Mouse (Mus musculus) intestine, postnatal 0 days (tissue): Measurements from ENCODE around the gene Tekt3. TPM values are rescaled to one million over a fixed set of nuclear protein-coding genes. Genes with fewer than 3 reads are reported as not detected.
A peak's percentile ranks its signal among the peaks of the same experiment; 100 is the strongest.

Source experiments
- ATAC-seq: fragments of 200-750 bp; cut with Nextera tagmentation; 2 replicates; pipeline ENCODE4 v1.8.0; 2017; ENCODE audit warnings: mild to moderate bottlenecking, moderate TSS enrichment, moderate library complexity
- H3K27ac ChIP-seq: fragments of 300-500 bp; sonication (generic); 2 replicates; pipeline ENCODE4 v1.5.1; 2014; ENCODE audit warnings: mild to moderate bottlenecking, low read depth, low read length, moderate library complexity
- H3K27me3 ChIP-seq: fragments of 300-500 bp; sonication (generic); replicated peaks from 2 replicates; pipeline ENCODE4 v1.6.1; 2014; ENCODE audit warnings: low read length, mixed read lengths; ENCODE audit not compliant: control insufficient read depth, insufficient read depth
- H3K36me3 ChIP-seq: fragments of 300-500 bp; sonication (generic); 2 replicates; pipeline ENCODE4 v1.6.1; 2014; ENCODE audit warnings: mild to moderate bottlenecking, moderate library complexity; ENCODE audit not compliant: control insufficient read depth, insufficient read depth
- H3K4me1 ChIP-seq: fragments of 300-500 bp; sonication (generic); replicated peaks from 2 replicates; pipeline ENCODE4 v1.6.1; 2014; ENCODE audit warnings: antibody characterized with exemption, low read length, mixed read lengths; ENCODE audit not compliant: control insufficient read depth, insufficient read depth
- H3K4me2 ChIP-seq: fragments of 300-500 bp; sonication (generic); replicated peaks from 2 replicates; pipeline ENCODE4 v1.6.1; 2014; ENCODE audit warnings: low read depth, mild to moderate bottlenecking, moderate library complexity
- H3K4me3 ChIP-seq: fragments of 300-500 bp; sonication (generic); 2 replicates; pipeline ENCODE4 v1.5.1; 2014; ENCODE audit warnings: low read depth, low read length
- H3K9ac ChIP-seq: fragments of 300-500 bp; sonication (generic); 2 replicates; pipeline ENCODE4 v1.6.1; 2014; ENCODE audit warnings: mild to moderate bottlenecking, low read depth, low read length
- H3K9me3 ChIP-seq: fragments of 300-500 bp; sonication (generic); 2 replicates; pipeline ENCODE4 v1.6.1; 2016; ENCODE audit warnings: mixed run types; ENCODE audit not compliant: control insufficient read depth
- CTCF ChIP-seq: sonication (generic); IDR thresholded peaks from 2 replicates; pipeline ENCODE4 v1.5.1; 2016; ENCODE audit warnings: low read depth, mild to moderate bottlenecking, control low read depth, antibody characterized with exemption, moderate library complexity
- WGBS: fragments of 180-500 bp; shearing (Covaris S2); extraction: QIAGEN DNeasy Blood & Tissue Kit; methylation state at CpG from one replicate; pipeline ENCODE4 v1.1.7; 2014; 5-methylcytosine and 5-hydroxymethylcytosine counted together
- polyA plus RNA-seq: library from polyadenylated mRNA; unstranded; fragments of >200 nt; fragmentation: Nextera tagmentation; extraction: Ambion mirVana; gene quantifications from 2 replicates; pipeline ENCODE4 v1.2.1, GENCODE M21; 2015

The Tekt3 gene
- polyA plus RNA-seq, 1 experiment from 2014 or later = not detected

GRCm38 (mm10) chr11:63035420-63036211 lies 25.8 kb upstream of the Tekt3 start:
- Histone ChIP-seq H3K9ac (no peak overlapping the region), H3K4me2 (no peak overlapping the region), H3K9me3 (no peaks in the 10 kb centered on the region), H3K4me1 (peaks cover 7% of the 10 kb centered on the region; the same call in 1 of the 2 replicates), H3K4me3 (no peak overlapping the region), H3K27ac (peak overlapping the region; percentile 37; the same call in 1 of the 2 replicates), H3K27me3 (no peaks in the 10 kb centered on the region), H3K36me3 (no peaks in the 10 kb centered on the region)
- 32% methylated on average over 11 of the region's 11 CpGs for WGBS
- TF ChIP-seq CTCF = no peak
- ATAC-seq = peak; percentile 84

- WGBS = 36% methylated on average over 12 of the region's 12 CpGs
- H3K27me3 ChIP-seq = no peaks in the 10 kb centered on the region
- H3K4me2 ChIP-seq = no peak overlapping the region
- no peaks in the 10 kb centered on the region for H3K9me3 ChIP-seq
- H3K9ac ChIP-seq = no peak overlapping the region
- peaks cover 7% of the 10 kb centered on the region; the same call in 1 of the 2 replicates for H3K4me1 ChIP-seq
- peak overlapping the region; percentile 15; the same call in 1 of the 2 replicates for H3K27ac ChIP-seq
- H3K36me3 ChIP-seq = no peaks in the 10 kb centered on the region
- no peak for TF ChIP-seq CTCF
- ATAC-seq = peak; percentile 53
- no peak overlapping the region for H3K4me3 ChIP-seq
Observed at GRCm38 (mm10) chr11:63040002-63040661, 21.3 kb upstream of the Tekt3 start.

- Histone ChIP-seq H3K27ac (no peak overlapping the region), H3K9me3 (no peaks in the 10 kb centered on the region), H3K9ac (no peak overlapping the region), H3K36me3 (no peaks in the 10 kb centered on the region), H3K4me2 (no peak overlapping the region), H3K27me3 (no peaks in the 10 kb centered on the region), H3K4me1 (peaks cover 6% of the 10 kb centered on the region; the same call in 1 of the 2 replicates), H3K4me3 (no peak overlapping the region)
- ATAC-seq = no peak
- 56% methylated on average over 3 of the region's 3 CpGs for WGBS
- no peak for TF ChIP-seq CTCF
Observed at GRCm38 (mm10) chr11:63045771-63046170, 15.7 kb upstream of the Tekt3 start.

- ATAC-seq = no peak
- TF ChIP-seq CTCF = no peak
- 75% methylated on average over 8 of the region's 8 CpGs for whole genome bisulfite sequencing
- Histone ChIP-seq H3K27ac (no peak overlapping the region), H3K9ac (no peak overlapping the region), H3K4me3 (no peak overlapping the region), H3K4me1 (peaks cover 6% of the 10 kb centered on the region; the same call in 1 of the 2 replicates), H3K4me2 (no peak overlapping the region), H3K27me3 (no peaks in the 10 kb centered on the region), H3K9me3 (no peaks in the 10 kb centered on the region), H3K36me3 (no peaks in the 10 kb centered on the region)
Observed at GRCm38 (mm10) chr11:63046380-63046779, 15.1 kb upstream of the Tekt3 start.

- WGBS = 55% methylated on average over 6 of the region's 6 CpGs
- no peak overlapping the region for H3K4me3 ChIP-seq
- no peaks in the 10 kb centered on the region for H3K36me3 ChIP-seq
- no peak overlapping the region for H3K9ac ChIP-seq
- peak overlapping the region; percentile 15; the same call in 1 of the 2 replicates for H3K27ac ChIP-seq
- TF ChIP-seq CTCF = no peak
- peaks cover 6% of the 10 kb centered on the region; the same call in 1 of the 2 replicates for H3K4me1 ChIP-seq
- peak; percentile 83 for ATAC-seq
- no peak overlapping the region; the same call in 1 of the 2 replicates for H3K4me2 ChIP-seq
- no peaks in the 10 kb centered on the region for H3K9me3 ChIP-seq
- H3K27me3 ChIP-seq = no peaks in the 10 kb centered on the region
Observed at GRCm38 (mm10) chr11:63050362-63050932, 11.0 kb upstream of the Tekt3 start.

- Histone ChIP-seq H3K9ac (no peak overlapping the region), H3K4me1 (peaks cover 6% of the 10 kb centered on the region; the same call in 1 of the 2 replicates), H3K27me3 (no peaks in the 10 kb centered on the region), H3K4me2 (no peak overlapping the region), H3K9me3 (no peaks in the 10 kb centered on the region), H3K36me3 (no peaks in the 10 kb centered on the region), H3K27ac (no peak overlapping the region), H3K4me3 (no peak overlapping the region)
- no peak for TF ChIP-seq CTCF
- no peak for ATAC-seq
- 77% methylated on average over 7 of the region's 7 CpGs for WGBS
Observed at GRCm38 (mm10) chr11:63051041-63051440, 10.4 kb upstream of the Tekt3 start.
